Mouse (Mus musculus) hindbrain, embryonic 14.5 days (tissue): ENCODE results near the gene Man2a1. TPM values are rescaled to one million over a fixed set of nuclear protein-coding genes. Genes with fewer than 3 reads are reported as not detected.

Experiments used
- ATAC-seq: fragments of 200-750 bp; cut with Nextera tagmentation; 2 replicates; pipeline ENCODE4 v1.8.0; 2017; ENCODE audit warnings: moderate number of reproducible peaks, mild to moderate bottlenecking, moderate TSS enrichment, moderate library complexity; ENCODE audit not compliant: low FRiP score
- DNase-seq: peaks from one replicate; pipeline ENCODE4 v3.0.0-alpha.2; 2015; ENCODE audit warnings: low spot score
- H3K27ac ChIP-seq: fragments of 300-500 bp; sonication (generic); 2 replicates; pipeline ENCODE4 v1.5.1; 2014; ENCODE audit warnings: mild to moderate bottlenecking, moderate library complexity
- H3K27me3 ChIP-seq: fragments of 300-500 bp; sonication (generic); 2 replicates; pipeline ENCODE4 v1.6.1; 2014; ENCODE audit warnings: mild to moderate bottlenecking, low read length, mixed read lengths; ENCODE audit not compliant: control insufficient read depth, insufficient read depth
- H3K36me3 ChIP-seq: fragments of 300-500 bp; sonication (generic); replicated peaks from 2 replicates; pipeline ENCODE4 v1.6.1; 2014; ENCODE audit not compliant: control insufficient read depth, insufficient read depth
- H3K4me1 ChIP-seq: fragments of 300-500 bp; sonication (generic); replicated peaks from 2 replicates; pipeline ENCODE4 v1.6.1; 2014; ENCODE audit warnings: antibody characterized with exemption, low read length, mixed read lengths; ENCODE audit not compliant: control insufficient read depth, insufficient read depth
- H3K4me2 ChIP-seq: fragments of 300-500 bp; sonication (generic); replicated peaks from 2 replicates; pipeline ENCODE4 v1.6.1; 2014; ENCODE audit warnings: mild to moderate bottlenecking, moderate library complexity
- H3K4me3 ChIP-seq: fragments of 300-500 bp; sonication (generic); replicated peaks from 2 replicates; pipeline ENCODE4 v1.5.1; 2014; ENCODE audit warnings: mild to moderate bottlenecking, low read length
- H3K9ac ChIP-seq: fragments of 300-500 bp; sonication (generic); 2 replicates; pipeline ENCODE4 v1.6.1; 2014
- H3K9me3 ChIP-seq: fragments of 300-500 bp; sonication (generic); 2 replicates; pipeline ENCODE4 v1.6.1; 2016; ENCODE audit warnings: low read length; ENCODE audit not compliant: control insufficient read depth
- WGBS: fragments of 180-500 bp; shearing (Covaris S2); extraction: QIAGEN DNeasy Blood & Tissue Kit; methylation state at CpG from one replicate; pipeline ENCODE4 v1.1.7; 2014; 5-methylcytosine and 5-hydroxymethylcytosine counted together
- polyA plus RNA-seq: library from polyadenylated mRNA; unstranded; fragments of >200 nt; fragmentation: Nextera tagmentation; extraction: Ambion mirVana; gene quantifications from 2 replicates; pipeline ENCODE4 v1.2.1, GENCODE M21; 2014

Man2a1 gene
- polyA plus RNA-seq, 1 experiment from 2014 or later = 5.5 TPM

DNA sequence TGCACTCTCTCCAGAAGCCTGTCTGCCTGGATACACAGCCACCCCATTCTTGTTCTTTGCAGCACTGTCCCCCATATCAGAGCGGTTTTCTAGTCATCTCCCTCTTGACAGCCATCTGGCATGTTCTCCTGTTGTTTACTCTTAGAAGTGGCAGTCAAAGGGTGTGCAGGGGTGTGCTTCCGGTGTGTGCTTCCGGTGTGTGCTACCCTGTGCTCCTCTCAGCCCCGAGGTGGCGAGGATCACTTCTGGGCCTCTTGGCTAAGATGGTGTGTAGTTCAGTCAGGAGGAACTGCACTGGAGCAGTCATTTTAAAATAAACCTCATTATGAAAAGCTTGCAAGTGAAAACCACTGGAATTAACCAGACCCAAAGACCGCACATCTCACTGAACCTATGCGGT is 125.5 kb downstream of the Man2a1 start:
- no peak overlapping the region for H3K9ac ChIP-seq
- ATAC-seq (no peak), DNase-seq (no peak)
- H3K4me1 ChIP-seq = no peaks in the 10 kb centered on the region
- no peak overlapping the region for H3K4me3 ChIP-seq
- no peaks in the 10 kb centered on the region for H3K36me3 ChIP-seq
- 88% methylated on average over 7 of the region's 7 CpGs for WGBS
- H3K9me3 ChIP-seq = no peaks in the 10 kb centered on the region
- H3K27me3 ChIP-seq = no peaks in the 10 kb centered on the region
- H3K27ac ChIP-seq = no peak overlapping the region
- H3K4me2 ChIP-seq = no peak overlapping the region

DNA sequence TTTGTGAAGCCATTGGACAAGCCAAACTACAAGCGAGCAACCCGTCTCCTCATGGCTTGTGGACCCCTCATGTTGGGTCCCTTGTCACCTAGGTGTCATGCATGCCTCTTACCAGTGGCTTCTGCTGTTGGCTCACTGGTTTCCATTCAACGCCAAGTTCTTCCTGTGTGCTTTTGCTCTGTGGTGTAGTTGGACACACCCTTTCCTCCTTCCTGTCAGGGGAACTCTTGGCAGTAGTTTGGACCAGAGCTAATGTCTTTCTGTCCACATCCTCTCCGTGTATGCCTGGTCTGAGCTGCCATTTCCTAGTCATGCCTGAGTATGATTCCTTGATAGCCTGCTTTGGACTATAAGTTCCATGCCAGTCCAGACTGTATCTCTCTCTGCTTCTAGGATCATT is 135.0 kb downstream of the Man2a1 start:
- ATAC-seq (no peak), DNase-seq (no peak)
- Histone ChIP-seq H3K4me1 (no peaks in the 10 kb centered on the region), H3K27me3 (no peaks in the 10 kb centered on the region), H3K9ac (no peak overlapping the region), H3K4me2 (no peak overlapping the region), H3K4me3 (no peak overlapping the region), H3K27ac (no peak overlapping the region), H3K36me3 (peaks cover 4% of the 10 kb centered on the region), H3K9me3 (no peaks in the 10 kb centered on the region)
- 96% methylated on average over 4 of the region's 4 CpGs for WGBS

DNA sequence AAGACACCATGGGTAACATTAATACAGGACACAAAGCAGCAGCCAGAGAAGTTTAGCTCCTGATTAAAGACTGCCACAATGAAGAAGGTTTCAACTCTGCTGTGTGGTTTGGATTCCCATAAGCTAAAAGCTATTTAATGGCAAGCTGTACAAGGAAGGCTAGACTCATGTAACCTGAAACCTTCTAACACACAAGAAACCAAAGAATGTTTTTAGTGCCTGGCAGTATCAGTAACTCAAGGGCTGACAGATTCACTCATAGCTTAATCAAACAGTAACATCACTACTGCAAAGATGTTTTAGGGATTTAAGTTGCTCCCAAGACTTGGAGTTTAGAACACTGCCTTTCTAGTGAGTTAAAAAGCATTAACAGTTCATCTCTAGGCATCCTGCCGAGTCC is 137.4 kb downstream of the Man2a1 start:
- H3K9ac ChIP-seq = no peak overlapping the region
- H3K27ac ChIP-seq = no peak overlapping the region
- ATAC-seq (no peak), DNase-seq (no peak)
- 87% methylated on average over 1 of the region's 1 CpGs for WGBS
- H3K9me3 ChIP-seq = no peaks in the 10 kb centered on the region
- no peaks in the 10 kb centered on the region for H3K4me1 ChIP-seq
- no peak overlapping the region for H3K4me3 ChIP-seq
- no peak overlapping the region for H3K4me2 ChIP-seq
- no peaks in the 10 kb centered on the region for H3K27me3 ChIP-seq
- peaks cover 15% of the 10 kb centered on the region for H3K36me3 ChIP-seq

DNA sequence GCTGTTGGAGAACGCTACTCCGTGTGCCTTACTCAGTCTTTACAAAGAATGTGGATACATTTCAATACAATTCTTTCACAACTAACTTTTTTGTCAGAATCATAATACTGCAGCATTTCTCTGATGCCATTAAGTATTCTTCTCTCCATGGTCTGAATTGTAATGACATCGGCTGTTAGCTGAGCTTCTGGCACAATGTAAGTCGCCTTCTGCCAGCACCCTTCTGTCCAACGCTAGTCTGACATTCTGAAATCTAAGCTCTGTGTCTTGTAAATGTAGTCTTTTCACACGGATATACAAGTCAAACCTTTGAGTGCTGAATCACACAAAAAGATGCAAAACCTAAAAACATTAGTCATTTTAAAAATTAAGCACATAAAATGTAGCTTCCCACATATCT is 138.6 kb downstream of the Man2a1 start:
- Histone ChIP-seq H3K4me3 (no peak overlapping the region), H3K27ac (no peak overlapping the region), H3K27me3 (no peaks in the 10 kb centered on the region), H3K4me2 (no peak overlapping the region), H3K9ac (no peak overlapping the region), H3K9me3 (no peaks in the 10 kb centered on the region), H3K36me3 (peaks cover 13% of the 10 kb centered on the region), H3K4me1 (no peaks in the 10 kb centered on the region)
- 88% methylated on average over 6 of the region's 6 CpGs for WGBS
- no peak for ATAC-seq
- DNase-seq = no peak

DNA sequence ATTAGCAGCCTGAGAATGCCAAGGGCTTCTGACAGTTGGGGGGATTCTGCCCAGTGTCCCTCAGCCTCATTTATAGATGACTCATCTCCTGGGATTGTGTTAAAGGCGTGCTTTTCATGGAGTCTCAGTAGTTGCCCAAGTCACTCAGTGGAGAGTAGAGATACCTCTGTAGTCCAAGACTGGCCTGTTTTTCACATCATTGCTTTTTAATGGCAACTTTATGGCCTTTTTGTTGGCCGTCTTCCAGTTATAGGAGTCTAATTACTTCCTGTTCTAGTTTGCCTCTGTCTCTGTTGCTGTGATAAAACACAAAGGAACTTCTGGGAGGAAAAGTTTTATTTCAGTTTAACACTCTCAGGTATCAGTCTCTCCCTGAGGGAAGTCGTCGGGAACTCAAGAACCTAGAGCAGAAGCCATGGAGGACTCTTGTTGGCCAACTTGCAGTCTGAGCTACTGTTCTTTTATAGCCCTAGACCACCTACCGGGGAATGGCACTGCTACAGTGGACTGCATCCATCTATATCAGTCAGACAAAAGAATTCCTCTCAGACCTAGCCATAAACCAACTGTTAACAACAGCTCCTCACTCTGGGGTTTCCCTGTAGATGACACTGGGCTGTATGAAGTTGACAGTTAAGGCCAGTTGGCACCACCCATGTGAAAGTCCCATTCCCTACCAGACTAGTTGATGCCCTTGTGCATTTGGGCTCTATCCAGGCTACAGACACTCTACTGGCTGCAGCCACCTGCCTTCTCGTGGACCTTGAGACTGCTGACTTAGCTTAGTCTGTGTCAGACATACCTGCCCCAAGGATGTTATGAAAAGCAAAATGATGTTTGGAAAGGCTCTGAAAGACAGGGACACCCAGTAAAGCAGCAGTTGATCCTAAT is 142.4 kb downstream of the Man2a1 start:
- peaks cover 12% of the 10 kb centered on the region for H3K36me3 ChIP-seq
- no peak for ATAC-seq
- WGBS = 90% methylated on average over 6 of the region's 6 CpGs

DNA sequence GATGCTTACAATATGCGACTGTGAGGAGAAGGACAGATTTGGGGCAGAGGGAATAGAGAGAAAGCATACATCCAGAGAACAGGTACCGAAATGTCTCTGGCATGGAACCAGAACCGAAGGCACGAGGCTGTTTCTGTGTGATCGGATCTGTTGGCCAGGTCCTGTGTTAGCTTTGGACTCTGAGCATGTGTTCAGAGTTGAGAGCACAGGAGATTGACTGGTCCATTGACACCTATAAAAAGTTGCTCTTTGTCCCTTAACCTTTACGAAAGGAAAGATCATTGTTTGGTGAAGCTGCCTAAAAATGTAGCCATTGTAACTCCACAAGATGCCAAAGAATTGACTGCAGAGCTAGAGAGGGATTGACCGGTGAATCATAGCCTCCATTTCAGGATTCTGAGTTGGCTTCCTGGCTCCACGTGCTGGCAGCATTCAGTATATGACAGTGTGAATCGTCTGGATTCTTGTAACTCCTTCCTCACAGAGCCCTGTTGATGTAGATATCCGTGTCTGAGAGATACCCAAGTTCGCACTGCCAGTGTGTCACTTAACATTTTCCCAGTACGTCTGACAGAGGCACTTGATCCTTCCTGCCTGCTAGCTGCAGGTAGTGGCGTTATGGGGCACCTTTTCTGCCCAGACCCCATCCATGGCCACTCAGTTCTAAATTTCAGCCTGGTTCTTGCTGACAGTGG is 143.2 kb downstream of the Man2a1 start:
- no peak overlapping the region for H3K4me2 ChIP-seq
- no peak overlapping the region for H3K27ac ChIP-seq
- no peaks in the 10 kb centered on the region for H3K27me3 ChIP-seq
- no peaks in the 10 kb centered on the region for H3K4me1 ChIP-seq
- no peak overlapping the region for H3K9ac ChIP-seq
- H3K4me3 ChIP-seq = no peak overlapping the region
- H3K9me3 ChIP-seq = no peaks in the 10 kb centered on the region
- DNase-seq (no peak), ATAC-seq (no peak)
- 94% methylated on average over 13 of the region's 13 CpGs for WGBS
- peaks cover 12% of the 10 kb centered on the region for H3K36me3 ChIP-seq

More for the DNA sequence above, 142.4 kb downstream of the Man2a1 start:
- no peak for DNase-seq
- Histone ChIP-seq H3K9ac (no peak overlapping the region), H3K9me3 (no peaks in the 10 kb centered on the region), H3K4me3 (no peak overlapping the region), H3K4me2 (no peak overlapping the region), H3K4me1 (no peaks in the 10 kb centered on the region), H3K27me3 (no peaks in the 10 kb centered on the region), H3K27ac (no peak overlapping the region)

DNA sequence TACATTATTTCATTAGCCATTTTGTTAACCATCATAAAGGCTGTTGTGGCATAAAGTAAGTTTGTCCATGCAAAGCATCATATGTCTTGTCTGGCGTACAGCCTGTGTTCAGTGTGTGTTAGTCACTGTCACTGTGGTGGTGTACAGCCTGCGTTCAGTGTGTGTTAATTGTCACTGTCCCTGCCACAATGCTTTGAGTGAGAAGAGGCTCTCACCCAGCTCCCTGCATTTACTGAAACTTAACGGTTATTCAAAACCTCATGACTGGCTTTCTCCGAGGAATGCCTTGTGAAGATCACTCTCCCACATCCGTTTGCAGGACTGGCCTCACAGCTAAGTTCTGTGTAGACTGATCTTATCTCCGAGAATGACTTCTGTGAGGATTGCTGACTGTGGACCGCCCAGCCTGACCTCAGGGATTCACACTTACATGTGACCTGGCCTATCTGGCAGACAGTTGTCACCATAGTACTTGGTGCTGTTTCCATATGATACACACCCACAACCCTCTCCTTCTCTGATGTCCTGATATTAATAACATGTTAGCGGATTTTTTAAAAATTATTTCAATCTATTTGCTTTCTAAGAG is 146.2 kb downstream of the Man2a1 start:
- Histone ChIP-seq H3K4me2 (no peak overlapping the region), H3K9ac (no peak overlapping the region), H3K27ac (no peak overlapping the region), H3K36me3 (no peaks in the 10 kb centered on the region; the same call in 1 of the 2 replicates), H3K27me3 (no peaks in the 10 kb centered on the region), H3K4me1 (no peaks in the 10 kb centered on the region), H3K9me3 (no peaks in the 10 kb centered on the region), H3K4me3 (no peak overlapping the region)
- no peak for DNase-seq
- ATAC-seq = no peak
- WGBS = 88% methylated on average over 8 of the region's 8 CpGs

DNA sequence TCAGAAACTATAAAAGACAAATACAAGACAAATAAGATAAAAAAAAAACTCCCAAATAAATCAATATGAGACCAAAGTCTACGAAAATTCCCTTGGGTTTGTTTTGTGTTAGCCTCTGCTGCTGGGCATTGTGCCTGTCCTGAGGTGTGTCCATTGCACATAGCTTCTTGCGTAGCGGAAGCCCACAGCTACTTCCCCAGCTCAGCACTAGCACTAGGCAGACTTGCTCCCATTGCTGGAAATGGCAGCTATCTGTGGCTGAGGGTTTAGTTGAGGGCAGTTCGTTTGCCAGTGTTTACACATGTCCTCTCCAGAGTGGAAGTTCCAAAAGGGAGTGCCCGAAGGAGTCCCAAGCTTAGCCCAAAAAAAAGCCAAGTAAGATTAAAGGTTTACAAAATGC is 146.9 kb downstream of the Man2a1 start:
- WGBS = 94% methylated on average over 5 of the region's 5 CpGs
- Histone ChIP-seq H3K9ac (no peak overlapping the region), H3K27me3 (no peaks in the 10 kb centered on the region), H3K4me3 (no peak overlapping the region), H3K27ac (no peak overlapping the region), H3K36me3 (no peaks in the 10 kb centered on the region; the same call in 1 of the 2 replicates), H3K9me3 (no peaks in the 10 kb centered on the region), H3K4me1 (no peaks in the 10 kb centered on the region), H3K4me2 (no peak overlapping the region)
- ATAC-seq = no peak
- DNase-seq = no peak

DNA sequence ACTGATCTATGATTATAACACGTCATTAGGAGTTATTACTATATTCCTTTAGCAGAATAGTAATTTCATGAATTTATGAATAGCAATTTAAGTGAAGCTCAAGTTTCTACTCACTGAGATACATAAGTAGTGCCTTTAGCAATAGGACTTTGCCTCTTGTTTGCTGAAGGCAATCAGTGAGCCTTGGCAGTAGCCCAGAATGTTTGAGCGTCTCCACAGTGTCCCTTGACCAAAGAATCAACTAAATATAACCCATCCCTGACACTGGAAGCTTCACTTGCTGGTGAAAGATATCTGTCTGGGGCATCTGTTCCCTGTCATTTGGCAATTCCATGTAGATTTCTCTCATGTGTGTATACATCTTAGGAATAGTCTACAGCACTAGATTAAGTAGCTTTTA is 147.6 kb downstream of the Man2a1 start:
- no peaks in the 10 kb centered on the region for H3K27me3 ChIP-seq
- H3K9me3 ChIP-seq = no peaks in the 10 kb centered on the region
- H3K9ac ChIP-seq = no peak overlapping the region
- H3K4me3 ChIP-seq = no peak overlapping the region
- 68% methylated on average over 2 of the region's 2 CpGs for WGBS
- no peaks in the 10 kb centered on the region for H3K4me1 ChIP-seq
- H3K27ac ChIP-seq = no peak overlapping the region
- ATAC-seq (no peak), DNase-seq (no peak)
- no peaks in the 10 kb centered on the region; the same call in 1 of the 2 replicates for H3K36me3 ChIP-seq
- no peak overlapping the region for H3K4me2 ChIP-seq
